ENCODE assay signal across 20 mouse cellular contexts in the genomic region with DNA sequence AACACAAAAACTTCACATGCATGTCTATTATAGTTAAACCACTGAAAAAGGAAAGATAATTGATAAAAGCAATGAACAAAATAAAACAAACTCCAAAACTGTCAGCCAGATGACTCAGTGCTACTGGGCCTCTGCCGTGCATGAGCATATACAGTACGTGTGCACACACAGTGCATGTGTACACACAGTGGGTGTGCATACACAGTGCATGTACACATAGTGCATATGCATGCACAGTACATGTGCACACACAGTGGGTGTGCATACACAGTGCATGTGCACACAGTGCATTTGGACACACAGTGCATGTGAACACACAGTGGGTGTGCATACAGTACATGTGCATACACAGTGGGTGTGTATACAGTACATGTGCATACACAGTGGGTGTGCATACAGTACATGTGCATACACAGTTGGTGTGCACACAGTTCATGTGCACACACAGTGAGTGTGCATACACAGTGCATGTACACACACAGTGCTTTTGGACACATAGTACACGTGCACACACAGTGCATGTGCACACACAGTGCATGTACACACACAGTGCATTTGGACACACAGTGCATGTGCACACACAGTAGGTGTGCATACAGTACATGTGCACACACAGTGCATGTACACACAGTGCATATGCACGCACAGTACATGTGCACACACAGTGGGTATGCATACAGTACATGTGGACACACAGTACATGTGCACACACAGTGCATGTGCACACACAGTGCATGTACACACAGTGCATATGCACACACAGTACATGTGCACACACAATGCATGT. TPM values are rescaled to one million over a fixed set of nuclear protein-coding genes. Genes with fewer than 3 reads are reported as not detected.
DNase-seq lines count a peak whose midpoint lies in the region; ATAC-seq and TF ChIP-seq lines count a peak whose summit lies in the region.
"Had no signal": no experiment of that assay in that cellular context is flagged by ENCODE, and none has a peak within 500 bp of the region (broad histone marks: within the 10 kb centered on the region; RNA-seq: fewer than 3 reads in every experiment).

No protein-coding gene starts in this region.

- intact Hi-C loops in left cerebral cortex, adult 2 months (cut with DNase I), result no loop called here
- intact Hi-C loops in left cerebral cortex, postnatal 25 days (cut with DNase I), result loop anchor here (10.0 kb wide), 1 partner anchor 457 kb away; the partner anchor contains the start of gene Faim

- no peaks in the 10 kb centered on the region; the same call in 1 of the 2 replicates for H3K4me1 ChIP-seq in forebrain, embryonic 11.5 days (replicated peaks; ENCODE audit: control insufficient read depth, insufficient read depth, low read length)
- H3K4me1 ChIP-seq in forebrain, postnatal 0 days (ENCODE audit: insufficient read depth), result no peaks in the 10 kb centered on the region; the same call in 1 of the 2 replicates
- peaks cover 7% of the 10 kb centered on the region for H3K4me1 ChIP-seq in midbrain, embryonic 16.5 days (ENCODE audit: control insufficient read depth, insufficient read depth, low read length)
- peaks cover 11% of the 10 kb centered on the region for H3K4me1 ChIP-seq in midbrain, embryonic 10.5 days
- H3K4me1 ChIP-seq: heart, embryonic 12.5 days; stomach, embryonic 15.5 days had no signal

- no peak for TF ChIP-seq CTCF in forebrain, postnatal 0 days (IDR thresholded peaks at IDR 0.05; ENCODE audit: low read depth)
- no peak for TF ChIP-seq CTCF in left cerebral cortex, adult 2 months (IDR thresholded peaks at IDR 0.05)

- DNase-seq in forebrain, embryonic 11.5 days (ENCODE audit: low spot score), result no peak
- no peak for DNase-seq in forebrain, postnatal 0 days
- DNase-seq in left cerebral cortex, adult 2 months (ENCODE audit: extremely low spot score in 1 of 2, low spot score in 2 of 2), result no peak
- DNase-seq in left cerebral cortex, postnatal 25 days (ENCODE audit: low spot score in 2 of 2), result no peak
- DNase-seq in midbrain, embryonic 10.5 days (ENCODE audit: low spot score), result no peak
- DNase-seq in ovary, postnatal 14 days (ENCODE audit: low spot score), result no peak
- DNase-seq: cerebellum, adult 11-12 months; embryo, embryonic 11 days; gastrocnemius, postnatal 25 days; heart, postnatal 4 days; kidney, adult 2 months; retina, postnatal 1 day; thymus, postnatal 25 days had no signal

- H3K27me3 ChIP-seq in forebrain, embryonic 11.5 days (ENCODE audit: control insufficient read depth, insufficient read depth, low read length), result peaks cover 8% of the 10 kb centered on the region
- H3K27me3 ChIP-seq in forebrain, postnatal 0 days (ENCODE audit: insufficient read depth, low read length), result no peaks in the 10 kb centered on the region
- H3K27me3 ChIP-seq in midbrain, embryonic 16.5 days (ENCODE audit: control insufficient read depth, insufficient read depth, low read depth, low read length), result peaks cover 4% of the 10 kb centered on the region; the same call in 1 of the 2 replicates
- H3K27me3 ChIP-seq in midbrain, embryonic 10.5 days (ENCODE audit: low read depth, poor library complexity, severe bottlenecking), result peaks cover 29% of the 10 kb centered on the region
- no peaks in the 10 kb centered on the region for H3K27me3 ChIP-seq in myocyte (ENCODE audit: control insufficient read depth, insufficient read depth, insufficient read length)

- H3ac ChIP-seq in myocyte (ENCODE audit: control insufficient read depth, insufficient read length), result no peak overlapping the region

- H3K4me3 ChIP-seq in forebrain, embryonic 11.5 days (ENCODE audit: low read depth, low read length), result no peak overlapping the region
- no peak overlapping the region for H3K4me3 ChIP-seq in forebrain, postnatal 0 days (ENCODE audit: low read depth, low read length)
- H3K4me3 ChIP-seq in left cerebral cortex, adult 2 months, result no peak overlapping the region
- H3K4me3 ChIP-seq in midbrain, embryonic 16.5 days (ENCODE audit: low read depth, low read length), result no peak overlapping the region
- no peak overlapping the region for H3K4me3 ChIP-seq in midbrain, embryonic 10.5 days
- no peak overlapping the region for H3K4me3 ChIP-seq in myocyte
- H3K4me3 ChIP-seq: heart, embryonic 12.5 days; neural tube, embryonic 12.5 days; stomach, embryonic 15.5 days had no signal

- H3K4me2 ChIP-seq in forebrain, embryonic 11.5 days (ENCODE audit: low read depth, low read length, severe bottlenecking), result no peak overlapping the region
- H3K4me2 ChIP-seq in forebrain, postnatal 0 days (ENCODE audit: low read depth), result no peak overlapping the region
- no peak overlapping the region for H3K4me2 ChIP-seq in midbrain, embryonic 16.5 days (ENCODE audit: low read length)
- no peak overlapping the region for H3K4me2 ChIP-seq in myocyte (ENCODE audit: low read depth)
- H3K4me2 ChIP-seq: heart, embryonic 12.5 days; neural tube, embryonic 12.5 days; stomach, embryonic 15.5 days had no signal

- 92% methylated on average over 4 of the region's 4 CpGs for WGBS in forebrain, embryonic 11.5 days
- WGBS in forebrain, postnatal 0 days, result 90% methylated on average over 4 of the region's 4 CpGs
- 97% methylated on average over 4 of the region's 4 CpGs for WGBS in midbrain, embryonic 16.5 days
- 94% methylated on average over 4 of the region's 4 CpGs for WGBS in midbrain, embryonic 10.5 days

- no peaks in the 10 kb centered on the region for H3K9me3 ChIP-seq in forebrain, embryonic 11.5 days (ENCODE audit: control insufficient read depth, low read length)
- no peaks in the 10 kb centered on the region for H3K9me3 ChIP-seq in forebrain, postnatal 0 days (ENCODE audit: low read length)
- H3K9me3 ChIP-seq in midbrain, embryonic 16.5 days (replicated peaks; ENCODE audit: control insufficient read depth, low read length, poor library complexity, severe bottlenecking), result no peaks in the 10 kb centered on the region
- no peaks in the 10 kb centered on the region for H3K9me3 ChIP-seq in midbrain, embryonic 10.5 days (replicated peaks)
- H3K9me3 ChIP-seq: heart, embryonic 12.5 days; neural tube, embryonic 12.5 days; stomach, embryonic 15.5 days had no signal

- no peak for TF ChIP-seq POLR2A in myocyte (IDR thresholded peaks at IDR 0.05; ENCODE audit: insufficient read length, low read depth)

- no peak overlapping the region for H3K27ac ChIP-seq in forebrain, embryonic 11.5 days (ENCODE audit: low read depth, low read length)
- no peak overlapping the region for H3K27ac ChIP-seq in forebrain, postnatal 0 days (ENCODE audit: low read depth, low read length)
- peak overlapping the region; percentile 48; the same call in 1 of the 2 replicates for H3K27ac ChIP-seq in left cerebral cortex, adult 2 months
- no peak overlapping the region for H3K27ac ChIP-seq in midbrain, embryonic 16.5 days (ENCODE audit: low read length)
- H3K27ac ChIP-seq in midbrain, embryonic 10.5 days (replicated peaks), result no peak overlapping the region
- H3K27ac ChIP-seq: neural tube, embryonic 12.5 days; stomach, embryonic 15.5 days had no signal

- no peaks in the 10 kb centered on the region for H3K79me2 ChIP-seq in myocyte (ENCODE audit: control insufficient read depth, insufficient read depth)

- H3K9ac ChIP-seq in forebrain, embryonic 11.5 days (ENCODE audit: low read length), result no peak overlapping the region
- no peak overlapping the region for H3K9ac ChIP-seq in forebrain, postnatal 0 days
- H3K9ac ChIP-seq in midbrain, embryonic 16.5 days (ENCODE audit: low read depth, low read length), result no peak overlapping the region
- H3K9ac ChIP-seq: heart, embryonic 12.5 days; neural tube, embryonic 12.5 days; stomach, embryonic 15.5 days had no signal

- H3K36me3 ChIP-seq in forebrain, embryonic 11.5 days (ENCODE audit: control insufficient read depth, insufficient read depth, low read length), result no peaks in the 10 kb centered on the region
- no peaks in the 10 kb centered on the region for H3K36me3 ChIP-seq in forebrain, postnatal 0 days (ENCODE audit: insufficient read depth)
- H3K36me3 ChIP-seq in midbrain, embryonic 16.5 days (ENCODE audit: control insufficient read depth, insufficient read depth, low read length), result no peaks in the 10 kb centered on the region
- no peaks in the 10 kb centered on the region for H3K36me3 ChIP-seq in midbrain, embryonic 10.5 days
- H3K36me3 ChIP-seq in myocyte (ENCODE audit: control insufficient read depth, insufficient read depth), result no peaks in the 10 kb centered on the region
- H3K36me3 ChIP-seq: heart, embryonic 12.5 days; neural tube, embryonic 12.5 days; stomach, embryonic 15.5 days had no signal

- 0 out of 2 replicates have a peak, but pooled peaks have one; percentile 10 for ATAC-seq in forebrain, embryonic 11.5 days (replicated peaks; ENCODE audit: low FRiP score)
- ATAC-seq in forebrain, postnatal 0 days, result no peak; the same call in 1 of the 2 replicates
- 0 out of 2 replicates have a peak, but pooled peaks have one; percentile 18 for ATAC-seq in midbrain, embryonic 16.5 days

TF ChIP-seq in myocyte, 11 proteins besides CTCF, POLR2A, EP300 and RAD21:
- TF ChIP-seq CEBPB (IDR thresholded peaks at IDR 0.05; ENCODE audit: insufficient read depth, poor library complexity, severe bottlenecking), result no peak
- TF ChIP-seq REST (IDR thresholded peaks at IDR 0.05; ENCODE audit: insufficient read depth, insufficient read length), result peak; percentile 17
- TF ChIP-seq MYOG (IDR thresholded peaks at IDR 0.05; ENCODE audit: control insufficient read depth in 1 of 3, insufficient read depth in 1 of 3, insufficient read length in 2 of 3, low read depth in 2 of 3), result peak in 1 of 3 experiments; percentile 8
TF ChIP-seq in myocyte: peak in this region for 2.

RNA-seq across cellular contexts. Expression of gene Mras, which starts 4.7 kb away (rescaled TPM):
- 15.5 and 16.8 TPM in 2 replicates for polyA plus RNA-seq in forebrain, embryonic 11.5 days (2014; fragmentation: Nextera tagmentation; extraction: Ambion mirVana)
- 73.9 and 79.5 TPM in 2 replicates for total RNA-seq in forebrain, postnatal 0 days (2014; rRNA removed)
- 56.2 and 68.1 TPM in 2 replicates for polyA plus RNA-seq in forebrain, postnatal 0 days (2015; fragmentation: Nextera tagmentation; extraction: Ambion mirVana)
- 100 to 1,000 TPM; 166 TPM for total RNA-seq in left cerebral cortex, adult 2 months (2021)
- 100 to 1,000 TPM; 171 TPM for total RNA-seq in left cerebral cortex, postnatal 25 days (2021)
- 51.2 and 53.5 TPM in 2 replicates for polyA plus RNA-seq in midbrain, embryonic 16.5 days (2015; fragmentation: Nextera tagmentation; extraction: Ambion mirVana)
- 8.0 and 11.7 TPM in 2 replicates for polyA plus RNA-seq in midbrain, embryonic 10.5 days (2016; fragmentation: Nextera tagmentation; extraction: Ambion mirVana)
- 18.8 TPM for polyA plus RNA-seq in myocyte (2012; fragmentation: generic; extraction: Trizol)

RNA-seq across cellular contexts. Expression of gene Nme9, which starts 9.4 kb away (rescaled TPM):
- polyA plus RNA-seq in forebrain, embryonic 11.5 days (2014; fragmentation: Nextera tagmentation; extraction: Ambion mirVana), result not detected in 2 replicates
- 1.00 and 1.0 TPM in 2 replicates for total RNA-seq in forebrain, postnatal 0 days (2014; rRNA removed)
- polyA plus RNA-seq in forebrain, postnatal 0 days (2015; fragmentation: Nextera tagmentation; extraction: Ambion mirVana), result 1.4 and 1.5 TPM in 2 replicates
- total RNA-seq in left cerebral cortex, adult 2 months (2021), result not detected
- not detected for total RNA-seq in left cerebral cortex, postnatal 25 days (2021)
- polyA plus RNA-seq in midbrain, embryonic 16.5 days (2015; fragmentation: Nextera tagmentation; extraction: Ambion mirVana), result 1.3 and 1.4 TPM in 2 replicates
- polyA plus RNA-seq in midbrain, embryonic 10.5 days (2016; fragmentation: Nextera tagmentation; extraction: Ambion mirVana), result not detected in 2 replicates
- not detected for polyA plus RNA-seq in myocyte (2012; fragmentation: generic; extraction: Trizol)
- total RNA-seq: adrenal gland, adult 18-20 months; gastrocnemius, postnatal 25 days; heart, postnatal 4 days had no signal
- polyA plus RNA-seq: heart, embryonic 12.5 days; liver, embryonic 16.5 days; neural tube, embryonic 12.5 days had no signal
